ENCODE assay signal across 8 mouse cellular contexts in the genomic region with DNA sequence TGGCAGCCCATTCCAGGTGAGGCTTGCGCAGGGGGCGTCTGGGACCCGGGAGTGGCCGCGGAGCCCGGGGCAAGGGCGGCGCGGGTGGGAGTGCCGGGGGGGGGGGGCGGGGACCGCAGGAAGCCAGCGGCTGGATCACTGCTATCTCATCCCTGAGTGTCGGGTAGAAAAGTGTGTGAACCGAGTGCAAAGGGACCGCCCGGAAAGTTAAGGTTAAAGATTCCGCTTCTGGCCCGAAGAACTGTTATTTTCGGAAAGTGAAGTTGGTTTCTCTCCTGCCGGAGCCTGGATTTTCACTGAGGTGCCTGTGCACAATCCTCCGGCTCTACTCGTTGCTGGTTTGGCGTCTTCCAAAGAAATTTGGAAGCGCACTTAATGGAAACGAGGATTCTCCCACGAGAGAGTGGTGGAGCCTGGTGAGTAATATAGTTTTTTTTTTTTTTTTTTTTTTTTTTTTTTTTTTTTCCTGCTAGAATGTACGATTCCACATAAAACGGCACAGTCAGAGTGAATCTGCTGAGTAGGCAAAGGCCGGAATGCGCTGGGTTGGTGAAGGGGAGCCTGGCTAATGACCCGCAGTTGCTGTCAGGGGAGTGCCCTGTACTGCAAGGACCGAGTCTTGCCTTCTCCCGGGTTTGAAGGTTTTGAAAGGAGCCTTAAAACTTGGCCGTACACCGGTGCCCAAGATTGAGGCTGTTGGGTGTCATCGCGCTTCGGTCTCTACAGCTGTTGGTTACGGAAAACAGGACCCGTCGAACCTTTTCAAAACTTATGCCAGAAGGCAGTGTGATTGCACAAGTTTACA.
DNase-seq lines count a peak whose midpoint lies in the region; ATAC-seq lines count a peak whose summit lies in the region.

No protein-coding gene starts in this region.

- intact Hi-C loops in heart, postnatal 14 days (cut with DNase I) = loop anchor here (2.0 to 5.0 kb wide), 3 partner anchors 18 to 63 kb away; no protein-coding TSS in a partner anchor

- ATAC-seq in erythroid progenitor cell, adult 5-6 weeks (replicated peaks; ENCODE audit: low FRiP score, poor library complexity, severe bottlenecking) = peak; percentile 48
- peak; percentile 12 for ATAC-seq in megakaryocyte progenitor cell, adult 5-6 weeks (replicated peaks; ENCODE audit: poor library complexity)

- peak; percentile 23 to 43 for DNase-seq in CD8-positive naive resting alpha-beta T cell, adult 2 months (ENCODE audit: low read depth in 2 of 2, low spot score in 2 of 2)
- peak; percentile 80 for DNase-seq in adipocyte (ENCODE audit: low spot score)
- peak; percentile 50 to 55 for DNase-seq in heart, postnatal 14 days
- DNase-seq in kidney, postnatal 4 days = peak; percentile 59 to 79
- DNase-seq in spleen, postnatal 14 days (ENCODE audit: low spot score in 2 of 2) = peak; percentile 25 to 52
- DNase-seq in urinary bladder, postnatal 25 days (ENCODE audit: low spot score) = no peak
